Mouse (Mus musculus): ENCODE measurements around the gene S1pr4. TPM values are rescaled to one million over a fixed set of nuclear protein-coding genes. Genes with fewer than 3 reads are reported as not detected.
A peak's percentile ranks its signal among the peaks of the same experiment; 100 is the strongest.

Gene S1pr4
- polyA plus RNA-seq (2015; fragmentation: Nextera tagmentation; extraction: Ambion mirVana), result 1.5 and 1.7 TPM in 2 replicates

- no peak within 1 kb of the TSS for H3K4me3 ChIP-seq (ENCODE audit: low read length)
- no peaks in the 10 kb centered on the region for H3K9me3 ChIP-seq (ENCODE audit: low read length)
- 96% methylated on average over 2 of the region's 3 CpGs for WGBS
- no peaks in the 10 kb centered on the region; the same call in 1 of the 2 replicates for H3K27me3 ChIP-seq (ENCODE audit: insufficient read depth, low read length)
- H3K9ac ChIP-seq (replicated peaks; ENCODE audit: low read length), result 0 out of 2 replicates have a peak within 1 kb of the TSS, but pooled peaks have one; percentile 8
- H3K4me1 ChIP-seq (ENCODE audit: insufficient read depth, low read length), result peaks cover 9% of the 10 kb centered on the region
- H3K27ac ChIP-seq (ENCODE audit: low read length), result no peak within 1 kb of the TSS
- no peaks in the 10 kb centered on the region for H3K36me3 ChIP-seq (ENCODE audit: insufficient read depth, low read length)
- no peak for ATAC-seq (ENCODE audit: low FRiP score, low TSS enrichment)
- H3K4me2 ChIP-seq (replicated peaks; ENCODE audit: low read depth, low read length), result no peak within 1 kb of the TSS; the same call in 1 of the 2 replicates
Measured at GRCm38 (mm10) chr10:81500032-81500431, at the start of gene S1pr4. Gene S1pr4, minus strand, starts transcription at chr10:81500132.

- no peak for ATAC-seq (ENCODE audit: low FRiP score, low TSS enrichment)
- Histone ChIP-seq H3K4me3 (ENCODE audit: low read length) (no peak overlapping the region), H3K9ac (replicated peaks; ENCODE audit: low read length) (no peak overlapping the region), H3K9me3 (ENCODE audit: low read length) (peaks cover 4% of the 10 kb centered on the region; the same call in 1 of the 2 replicates), H3K4me2 (replicated peaks; ENCODE audit: low read depth, low read length) (no peak overlapping the region), H3K27ac (ENCODE audit: low read length) (no peak overlapping the region), H3K36me3 (ENCODE audit: insufficient read depth, low read length) (no peaks in the 10 kb centered on the region), H3K27me3 (ENCODE audit: insufficient read depth, low read length) (no peaks in the 10 kb centered on the region), H3K4me1 (ENCODE audit: insufficient read depth, low read length) (peaks cover 14% of the 10 kb centered on the region)
- WGBS, result 70% methylated on average over 5 of the region's 5 CpGs
Measured at GRCm38 (mm10) chr10:81548944-81549343, 49.0 kb upstream of the S1pr4 start.

- peak overlapping the region; percentile 31; the same call in 1 of the 2 replicates for H3K9ac ChIP-seq (replicated peaks; ENCODE audit: low read length)
- H3K9me3 ChIP-seq (ENCODE audit: low read length), result no peaks in the 10 kb centered on the region
- H3K27me3 ChIP-seq (ENCODE audit: insufficient read depth, low read length), result no peaks in the 10 kb centered on the region
- 90% methylated on average over 13 of the region's 13 CpGs for WGBS
- H3K4me3 ChIP-seq (ENCODE audit: low read length), result no peak overlapping the region
- no peak overlapping the region for H3K27ac ChIP-seq (ENCODE audit: low read length)
- H3K36me3 ChIP-seq (ENCODE audit: insufficient read depth, low read length), result no peaks in the 10 kb centered on the region
- ATAC-seq (ENCODE audit: low FRiP score, low TSS enrichment), result no peak
- no peak overlapping the region for H3K4me2 ChIP-seq (replicated peaks; ENCODE audit: low read depth, low read length)
- peaks cover 34% of the 10 kb centered on the region for H3K4me1 ChIP-seq (ENCODE audit: insufficient read depth, low read length)
Measured at GRCm38 (mm10) chr10:81546788-81547571, 47.0 kb upstream of the S1pr4 start.

- H3K27ac ChIP-seq (ENCODE audit: low read length), result no peak overlapping the region
Measured at GRCm38 (mm10) chr10:81546332-81546731, 46.4 kb upstream of the S1pr4 start.

GRCm38 (mm10) chr10:81545161-81545747 is 45.3 kb upstream of the S1pr4 start, which contains the start of gene Gna11:
Gene Gna11, minus strand, starts transcription at chr10:81545190.
- no peaks in the 10 kb centered on the region for H3K9me3 ChIP-seq (ENCODE audit: low read length)
- peak within 1 kb of the TSS; percentile 87 for H3K4me2 ChIP-seq (replicated peaks; ENCODE audit: low read depth, low read length)
- H3K36me3 ChIP-seq (ENCODE audit: insufficient read depth, low read length), result no peaks in the 10 kb centered on the region
- H3K4me3 ChIP-seq (ENCODE audit: low read length), result peak within 1 kb of the TSS; percentile 70
- peak within 1 kb of the TSS; percentile 92 for H3K27ac ChIP-seq (ENCODE audit: low read length)
- H3K4me1 ChIP-seq (ENCODE audit: insufficient read depth, low read length), result peaks cover 32% of the 10 kb centered on the region
- H3K27me3 ChIP-seq (ENCODE audit: insufficient read depth, low read length), result no peaks in the 10 kb centered on the region
- under 1% methylated on average over 53 of the region's 59 CpGs for WGBS
- H3K9ac ChIP-seq (replicated peaks; ENCODE audit: low read length), result peak within 1 kb of the TSS; percentile 92
- ATAC-seq (ENCODE audit: low FRiP score, low TSS enrichment), result peak; percentile 96

More at GRCm38 (mm10) chr10:81546332-81546731, 46.4 kb upstream of the S1pr4 start:
- Histone ChIP-seq H3K36me3 (ENCODE audit: insufficient read depth, low read length) (no peaks in the 10 kb centered on the region), H3K9ac (replicated peaks; ENCODE audit: low read length) (peak overlapping the region; percentile 31; the same call in 1 of the 2 replicates), H3K4me3 (ENCODE audit: low read length) (no peak overlapping the region), H3K4me1 (ENCODE audit: insufficient read depth, low read length) (peaks cover 34% of the 10 kb centered on the region), H3K9me3 (ENCODE audit: low read length) (no peaks in the 10 kb centered on the region), H3K27me3 (ENCODE audit: insufficient read depth, low read length) (no peaks in the 10 kb centered on the region), H3K4me2 (replicated peaks; ENCODE audit: low read depth, low read length) (no peak overlapping the region)
- WGBS, result 80% methylated on average over 5 of the region's 5 CpGs
- ATAC-seq (ENCODE audit: low FRiP score, low TSS enrichment), result no peak

- Histone ChIP-seq H3K4me3 (ENCODE audit: low read length) (peak overlapping the region; percentile 70), H3K27ac (ENCODE audit: low read length) (peak overlapping the region; percentile 73; the same call in 1 of the 2 replicates), H3K27me3 (ENCODE audit: insufficient read depth, low read length) (no peaks in the 10 kb centered on the region), H3K4me2 (replicated peaks; ENCODE audit: low read depth, low read length) (peak overlapping the region; percentile 87), H3K36me3 (ENCODE audit: insufficient read depth, low read length) (no peaks in the 10 kb centered on the region), H3K4me1 (ENCODE audit: insufficient read depth, low read length) (peaks cover 32% of the 10 kb centered on the region), H3K9ac (replicated peaks; ENCODE audit: low read length) (peak overlapping the region; percentile 92), H3K9me3 (ENCODE audit: low read length) (no peaks in the 10 kb centered on the region)
- under 1% methylated on average over 86 of the region's 93 CpGs for WGBS
- ATAC-seq (ENCODE audit: low FRiP score, low TSS enrichment), result peak; percentile 52; the same call in 1 of the 2 replicates
Measured at GRCm38 (mm10) chr10:81544296-81545160, 44.6 kb upstream of the S1pr4 start.

- Histone ChIP-seq H3K27ac (ENCODE audit: low read length) (no peak overlapping the region), H3K9me3 (ENCODE audit: low read length) (no peaks in the 10 kb centered on the region), H3K36me3 (ENCODE audit: insufficient read depth, low read length) (no peaks in the 10 kb centered on the region), H3K4me3 (ENCODE audit: low read length) (peak overlapping the region; percentile 70), H3K4me1 (ENCODE audit: insufficient read depth, low read length) (peaks cover 32% of the 10 kb centered on the region), H3K4me2 (replicated peaks; ENCODE audit: low read depth, low read length) (peak overlapping the region; percentile 87), H3K27me3 (ENCODE audit: insufficient read depth, low read length) (no peaks in the 10 kb centered on the region), H3K9ac (replicated peaks; ENCODE audit: low read length) (peak overlapping the region; percentile 92)
- ATAC-seq (ENCODE audit: low FRiP score, low TSS enrichment), result no peak
- WGBS, result 78% methylated on average over 1 of the region's 1 CpGs
Measured at GRCm38 (mm10) chr10:81543633-81544032, 43.7 kb upstream of the S1pr4 start.

- no peak for ATAC-seq (ENCODE audit: low FRiP score, low TSS enrichment)
- H3K9me3 ChIP-seq (ENCODE audit: low read length), result no peaks in the 10 kb centered on the region
- H3K4me2 ChIP-seq (replicated peaks; ENCODE audit: low read depth, low read length), result peak overlapping the region; percentile 87
- peaks cover 32% of the 10 kb centered on the region for H3K4me1 ChIP-seq (ENCODE audit: insufficient read depth, low read length)
- peak overlapping the region; percentile 70 for H3K4me3 ChIP-seq (ENCODE audit: low read length)
- H3K27ac ChIP-seq (ENCODE audit: low read length), result no peak overlapping the region
- H3K36me3 ChIP-seq (ENCODE audit: insufficient read depth, low read length), result no peaks in the 10 kb centered on the region
- peak overlapping the region; percentile 92 for H3K9ac ChIP-seq (replicated peaks; ENCODE audit: low read length)
- 68% methylated on average over 7 of the region's 7 CpGs for WGBS
- no peaks in the 10 kb centered on the region for H3K27me3 ChIP-seq (ENCODE audit: insufficient read depth, low read length)
Measured at GRCm38 (mm10) chr10:81542727-81543460, 43.0 kb upstream of the S1pr4 start.

GRCm38 (mm10) chr10:81541803-81542202 is 41.9 kb upstream of the S1pr4 start:
- H3K27ac ChIP-seq (ENCODE audit: low read length), result peak overlapping the region; percentile 63
- peak overlapping the region; percentile 26 for H3K4me2 ChIP-seq (replicated peaks; ENCODE audit: low read depth, low read length)

More at GRCm38 (mm10) chr10:81541803-81542202, 41.9 kb upstream of the S1pr4 start:
- peaks cover 32% of the 10 kb centered on the region for H3K4me1 ChIP-seq (ENCODE audit: insufficient read depth, low read length)
- no peaks in the 10 kb centered on the region for H3K9me3 ChIP-seq (ENCODE audit: low read length)
- no peaks in the 10 kb centered on the region for H3K27me3 ChIP-seq (ENCODE audit: insufficient read depth, low read length)
- peak overlapping the region; percentile 54 for H3K9ac ChIP-seq (replicated peaks; ENCODE audit: low read length)
- 42% methylated on average over 10 of the region's 10 CpGs for WGBS
- H3K4me3 ChIP-seq (ENCODE audit: low read length), result no peak overlapping the region
- no peak for ATAC-seq (ENCODE audit: low FRiP score, low TSS enrichment)
- H3K36me3 ChIP-seq (ENCODE audit: insufficient read depth, low read length), result no peaks in the 10 kb centered on the region; the same call in 1 of the 2 replicates

Data from kidney, embryonic 16.5 days (tissue).